Mouse (Mus musculus): Measurements from ENCODE around the gene Efcab10. TPM values are rescaled to one million over a fixed set of nuclear protein-coding genes. Genes with fewer than 3 reads are reported as not detected.

Efcab10 gene
- polyA plus RNA-seq, 1 experiment from 2014 or later: not detected

DNA sequence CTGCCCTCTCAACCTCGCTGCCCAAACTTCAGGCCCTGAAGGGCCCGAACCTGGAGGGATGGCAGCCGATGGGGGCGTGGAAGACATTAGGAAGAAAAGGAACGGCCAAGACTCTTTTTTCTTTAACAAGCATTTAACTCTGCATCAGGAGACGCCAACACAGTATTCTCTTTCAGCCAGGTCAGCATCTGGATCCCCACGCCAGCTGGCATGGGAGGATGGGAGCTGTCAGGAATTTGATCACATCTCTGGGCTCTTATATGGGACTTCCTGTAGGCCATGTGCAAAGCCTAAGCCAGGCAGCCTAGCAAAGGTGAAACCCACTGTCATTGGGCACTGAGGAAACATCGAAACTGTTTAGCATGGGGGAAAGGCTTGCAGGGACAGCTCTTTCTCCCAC is 30.1 kb upstream of the Efcab10 start:
- no peaks in the 10 kb centered on the region for H3K4me1 ChIP-seq (ENCODE audit: control insufficient read depth, insufficient read depth, low read length)
- no peak for DNase-seq (ENCODE audit: low spot score)
- H3K27me3 ChIP-seq (ENCODE audit: control insufficient read depth, insufficient read depth, low read length): no peaks in the 10 kb centered on the region
- H3K9me3 ChIP-seq (ENCODE audit: control insufficient read depth, low read length): no peaks in the 10 kb centered on the region
- WGBS: 87% methylated on average over 8 of the region's 8 CpGs
- H3K36me3 ChIP-seq (ENCODE audit: control insufficient read depth, insufficient read depth, low read length): no peaks in the 10 kb centered on the region
- no peak overlapping the region for H3K4me2 ChIP-seq (ENCODE audit: low read depth)
- no peak overlapping the region for H3K4me3 ChIP-seq (ENCODE audit: low read depth, low read length)
- H3K27ac ChIP-seq (ENCODE audit: low read depth, low read length): no peak overlapping the region
- no peak overlapping the region for H3K9ac ChIP-seq (ENCODE audit: low read length)
- ATAC-seq (ENCODE audit: insufficient read depth, low FRiP score, low TSS enrichment): no peak

DNA sequence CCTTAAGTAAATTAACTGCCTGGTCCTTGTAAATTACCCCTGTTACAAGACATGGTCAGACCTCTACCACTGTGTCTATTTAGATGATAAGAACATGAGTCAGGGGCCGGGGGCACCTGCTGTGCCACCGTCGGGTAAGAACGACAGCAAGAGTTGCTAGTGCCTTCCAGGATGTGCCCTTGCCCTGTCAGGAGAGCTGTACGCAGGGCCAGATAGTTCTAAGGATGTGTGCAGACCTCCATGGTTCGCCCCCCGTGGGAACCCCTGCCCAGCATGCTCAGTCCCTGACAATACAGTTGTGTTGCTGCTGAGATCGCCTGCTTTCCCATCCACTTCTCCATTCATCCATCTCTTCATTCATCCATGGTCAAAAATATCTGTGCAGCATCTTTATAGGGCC is 29.5 kb upstream of the Efcab10 start:
- Histone ChIP-seq H3K9ac (ENCODE audit: low read length) (no peak overlapping the region), H3K36me3 (ENCODE audit: control insufficient read depth, insufficient read depth, low read length) (no peaks in the 10 kb centered on the region), H3K27ac (ENCODE audit: low read depth, low read length) (no peak overlapping the region), H3K4me3 (ENCODE audit: low read depth, low read length) (no peak overlapping the region), H3K9me3 (ENCODE audit: control insufficient read depth, low read length) (no peaks in the 10 kb centered on the region), H3K27me3 (ENCODE audit: control insufficient read depth, insufficient read depth, low read length) (no peaks in the 10 kb centered on the region), H3K4me1 (ENCODE audit: control insufficient read depth, insufficient read depth, low read length) (no peaks in the 10 kb centered on the region), H3K4me2 (ENCODE audit: low read depth) (no peak overlapping the region)
- DNase-seq (ENCODE audit: low spot score) (no peak), ATAC-seq (ENCODE audit: insufficient read depth, low FRiP score, low TSS enrichment) (no peak)
- WGBS: 81% methylated on average over 8 of the region's 8 CpGs

DNA sequence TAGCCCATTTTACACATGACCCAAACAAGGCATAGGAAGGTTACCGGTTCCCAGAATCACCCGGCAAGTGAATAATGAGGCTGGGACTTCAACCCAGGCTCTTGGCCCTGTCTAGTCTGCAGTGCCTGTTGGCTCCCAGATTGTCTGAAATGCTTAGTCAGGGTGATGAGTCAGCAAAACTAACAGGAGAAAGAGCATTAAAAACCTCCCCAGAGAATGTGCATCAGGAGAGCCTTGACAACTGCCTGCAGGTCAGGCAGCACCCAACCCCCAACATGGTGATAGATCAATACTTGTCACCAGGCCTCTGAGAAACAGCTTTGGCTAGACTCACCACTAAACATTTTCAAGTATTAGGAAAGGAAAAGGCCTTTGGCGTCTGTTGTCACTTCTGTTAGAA is 25.1 kb upstream of the Efcab10 start:
- 85% methylated on average over 3 of the region's 3 CpGs for WGBS
- no peak overlapping the region for H3K4me2 ChIP-seq (ENCODE audit: low read depth)
- no peak overlapping the region for H3K4me3 ChIP-seq (ENCODE audit: low read depth, low read length)
- DNase-seq (ENCODE audit: low spot score): no peak
- H3K36me3 ChIP-seq (ENCODE audit: control insufficient read depth, insufficient read depth, low read length): no peaks in the 10 kb centered on the region
- H3K9me3 ChIP-seq (ENCODE audit: control insufficient read depth, low read length): no peaks in the 10 kb centered on the region
- no peak for ATAC-seq (ENCODE audit: insufficient read depth, low FRiP score, low TSS enrichment)
- H3K27me3 ChIP-seq (ENCODE audit: control insufficient read depth, insufficient read depth, low read length): no peaks in the 10 kb centered on the region
- H3K27ac ChIP-seq (ENCODE audit: low read depth, low read length): no peak overlapping the region
- H3K9ac ChIP-seq (ENCODE audit: low read length): no peak overlapping the region
- H3K4me1 ChIP-seq (ENCODE audit: control insufficient read depth, insufficient read depth, low read length): no peaks in the 10 kb centered on the region

DNA sequence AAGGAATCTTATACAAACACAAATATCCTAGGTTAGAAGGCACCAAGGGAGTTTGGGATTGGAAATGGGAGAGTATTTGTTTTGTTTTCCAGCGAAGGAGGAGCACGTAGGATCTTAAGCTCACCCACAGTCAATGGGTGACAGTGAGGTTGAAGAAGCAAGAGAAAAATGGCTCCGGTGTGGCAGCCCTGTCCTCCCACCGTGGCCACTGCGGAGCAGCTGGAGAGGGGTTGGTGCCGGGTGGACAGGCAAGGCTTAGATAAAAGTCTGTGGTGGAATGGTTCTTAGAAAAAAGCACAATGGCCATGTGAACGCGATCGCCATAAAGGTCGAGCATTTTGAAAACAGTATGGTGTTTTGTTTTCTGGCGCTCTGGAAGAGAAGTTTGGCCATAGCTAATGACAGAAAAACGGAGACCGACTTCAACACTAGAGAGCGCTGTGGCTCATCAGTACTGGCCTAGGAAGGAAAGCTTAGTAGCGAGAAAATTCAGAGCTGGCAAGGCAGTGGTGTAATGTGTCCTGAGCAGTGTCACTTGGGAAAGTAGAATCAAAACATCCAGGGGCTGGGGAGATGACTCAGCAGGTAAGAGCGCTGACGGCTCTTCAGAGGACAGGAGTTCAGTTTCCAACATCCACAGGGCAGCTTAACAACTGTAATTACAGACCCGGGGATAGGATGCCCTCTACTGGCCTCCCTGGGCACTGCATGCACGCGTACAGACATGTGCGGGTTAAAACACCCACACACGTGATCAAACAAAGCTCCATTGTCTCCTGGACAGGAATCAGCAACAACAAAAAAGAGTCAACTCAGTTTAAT is 14.8 kb upstream of the Efcab10 start:
- Histone ChIP-seq H3K9ac (ENCODE audit: low read length) (no peak overlapping the region), H3K36me3 (ENCODE audit: control insufficient read depth, insufficient read depth, low read length) (no peaks in the 10 kb centered on the region), H3K27ac (ENCODE audit: low read depth, low read length) (no peak overlapping the region), H3K4me3 (ENCODE audit: low read depth, low read length) (no peak overlapping the region), H3K27me3 (ENCODE audit: control insufficient read depth, insufficient read depth, low read length) (no peaks in the 10 kb centered on the region), H3K4me2 (ENCODE audit: low read depth) (peak overlapping the region; percentile 10; the same call in 1 of the 2 replicates), H3K4me1 (ENCODE audit: control insufficient read depth, insufficient read depth, low read length) (no peaks in the 10 kb centered on the region), H3K9me3 (ENCODE audit: control insufficient read depth, low read length) (no peaks in the 10 kb centered on the region)
- ATAC-seq (ENCODE audit: insufficient read depth, low FRiP score, low TSS enrichment) (peak; percentile 71; the same call in 1 of the 2 replicates), DNase-seq (ENCODE audit: low spot score) (peak; percentile 89)
- WGBS: 20% methylated on average over 22 of the region's 22 CpGs

DNA sequence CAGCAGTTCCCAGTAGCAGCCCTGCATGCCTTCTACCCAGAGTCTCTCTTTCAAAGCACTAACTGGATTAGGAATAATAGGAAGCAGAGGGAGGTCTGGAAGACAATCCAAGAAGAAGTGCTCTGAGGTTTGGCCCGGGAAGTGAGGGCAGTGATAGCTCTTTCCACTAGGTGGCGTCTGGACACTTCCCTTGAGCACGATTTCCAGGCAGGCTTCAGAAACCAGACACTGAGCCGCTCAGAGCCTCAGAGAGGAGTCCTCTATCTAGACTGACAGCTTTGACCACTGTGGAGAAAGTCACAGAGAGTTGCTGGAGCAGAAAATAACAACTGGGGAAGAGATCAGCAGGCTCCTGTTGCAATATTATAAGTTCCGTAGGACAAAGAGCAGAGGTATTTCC is 5.8 kb upstream of the Efcab10 start:
- no peak overlapping the region for H3K4me2 ChIP-seq (ENCODE audit: low read depth)
- 10% methylated on average over 5 of the region's 5 CpGs for WGBS
- no peak overlapping the region for H3K27ac ChIP-seq (ENCODE audit: low read depth, low read length)
- H3K4me3 ChIP-seq (ENCODE audit: low read depth, low read length): no peak overlapping the region
- H3K4me1 ChIP-seq (ENCODE audit: control insufficient read depth, insufficient read depth, low read length): no peaks in the 10 kb centered on the region
- H3K9ac ChIP-seq (ENCODE audit: low read length): no peak overlapping the region
- no peaks in the 10 kb centered on the region for H3K27me3 ChIP-seq (ENCODE audit: control insufficient read depth, insufficient read depth, low read length)
- DNase-seq (ENCODE audit: low spot score) (peak; percentile 81), ATAC-seq (ENCODE audit: insufficient read depth, low FRiP score, low TSS enrichment) (peak; percentile 75)
- no peaks in the 10 kb centered on the region for H3K36me3 ChIP-seq (ENCODE audit: control insufficient read depth, insufficient read depth, low read length)
- no peaks in the 10 kb centered on the region for H3K9me3 ChIP-seq (ENCODE audit: control insufficient read depth, low read length)

DNA sequence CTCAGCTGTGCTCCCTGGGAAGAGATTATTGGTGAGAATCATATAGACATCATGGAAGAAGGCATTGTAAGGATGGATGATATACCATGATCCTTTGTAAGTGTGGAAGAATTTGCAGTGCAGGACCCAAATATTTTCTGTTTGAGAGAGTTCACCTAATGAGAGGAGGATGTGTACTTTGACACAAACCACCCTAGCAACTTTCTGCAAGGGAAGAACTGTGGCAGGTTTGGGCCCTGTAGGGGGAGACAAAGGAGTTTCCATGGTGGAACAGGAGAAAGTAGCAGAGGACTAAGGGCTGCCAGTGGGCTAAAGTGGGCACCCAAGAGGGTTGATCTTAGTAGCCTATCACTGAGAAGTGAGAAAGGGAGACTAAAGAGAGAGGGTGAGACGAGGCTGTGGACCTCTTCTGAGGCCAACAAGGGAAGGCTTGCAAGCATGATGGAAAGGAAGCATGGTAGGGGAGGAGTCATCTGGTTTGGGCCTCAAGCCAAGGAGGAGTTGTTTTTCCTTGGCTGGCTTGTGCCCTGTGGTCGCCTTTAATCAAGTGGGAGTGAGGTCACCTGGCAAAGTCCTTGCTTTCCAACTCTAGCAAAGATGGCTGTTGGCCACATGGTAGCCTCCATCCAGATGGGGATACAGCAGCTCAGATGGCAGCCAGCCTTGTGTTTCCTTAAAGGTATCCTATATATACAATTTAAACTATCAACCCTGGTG is 3.7 kb upstream of the Efcab10 start:
- DNase-seq (ENCODE audit: low spot score) (no peak), ATAC-seq (ENCODE audit: insufficient read depth, low FRiP score, low TSS enrichment) (no peak)
- Histone ChIP-seq H3K4me1 (ENCODE audit: control insufficient read depth, insufficient read depth, low read length) (peaks cover 8% of the 10 kb centered on the region), H3K9ac (ENCODE audit: low read length) (no peak overlapping the region), H3K4me2 (ENCODE audit: low read depth) (no peak overlapping the region), H3K4me3 (ENCODE audit: low read depth, low read length) (no peak overlapping the region), H3K9me3 (ENCODE audit: control insufficient read depth, low read length) (no peaks in the 10 kb centered on the region), H3K36me3 (ENCODE audit: control insufficient read depth, insufficient read depth, low read length) (no peaks in the 10 kb centered on the region), H3K27ac (ENCODE audit: low read depth, low read length) (no peak overlapping the region), H3K27me3 (ENCODE audit: control insufficient read depth, insufficient read depth, low read length) (no peaks in the 10 kb centered on the region)
- 89% methylated on average over 2 of the region's 2 CpGs for WGBS

DNA sequence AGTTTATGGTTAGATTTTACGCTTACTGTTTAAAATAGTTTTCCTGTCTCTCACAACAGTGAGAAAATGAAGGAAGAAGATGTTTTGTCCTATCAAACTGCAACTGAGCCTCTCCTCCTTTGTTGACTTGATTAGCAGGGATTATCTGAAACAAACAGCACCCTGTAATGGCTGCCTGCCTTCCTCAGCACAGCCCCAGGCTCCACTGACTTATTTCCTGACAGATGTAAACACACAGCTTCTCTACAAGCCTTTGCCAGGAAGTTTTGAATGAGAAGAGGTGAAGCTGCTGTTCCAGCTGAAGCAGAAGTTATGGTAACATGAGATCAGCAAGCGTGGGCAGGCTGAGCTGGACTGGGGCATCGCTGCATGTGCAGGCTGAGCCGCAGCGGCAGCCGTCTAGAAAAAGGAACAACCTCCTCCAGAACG is 8.6 kb downstream of the Efcab10 start:
- Histone ChIP-seq H3K27ac (ENCODE audit: low read depth, low read length) (no peak overlapping the region), H3K27me3 (ENCODE audit: control insufficient read depth, insufficient read depth, low read length) (no peaks in the 10 kb centered on the region), H3K36me3 (ENCODE audit: control insufficient read depth, insufficient read depth, low read length) (no peaks in the 10 kb centered on the region), H3K4me3 (ENCODE audit: low read depth, low read length) (no peak overlapping the region), H3K9ac (ENCODE audit: low read length) (no peak overlapping the region), H3K4me1 (ENCODE audit: control insufficient read depth, insufficient read depth, low read length) (peaks cover 2% of the 10 kb centered on the region; the same call in 1 of the 2 replicates), H3K4me2 (ENCODE audit: low read depth) (no peak overlapping the region), H3K9me3 (ENCODE audit: control insufficient read depth, low read length) (no peaks in the 10 kb centered on the region)
- WGBS: 77% methylated on average over 7 of the region's 7 CpGs
- DNase-seq (ENCODE audit: low spot score): no peak
- no peak for ATAC-seq (ENCODE audit: insufficient read depth, low FRiP score, low TSS enrichment)

DNA sequence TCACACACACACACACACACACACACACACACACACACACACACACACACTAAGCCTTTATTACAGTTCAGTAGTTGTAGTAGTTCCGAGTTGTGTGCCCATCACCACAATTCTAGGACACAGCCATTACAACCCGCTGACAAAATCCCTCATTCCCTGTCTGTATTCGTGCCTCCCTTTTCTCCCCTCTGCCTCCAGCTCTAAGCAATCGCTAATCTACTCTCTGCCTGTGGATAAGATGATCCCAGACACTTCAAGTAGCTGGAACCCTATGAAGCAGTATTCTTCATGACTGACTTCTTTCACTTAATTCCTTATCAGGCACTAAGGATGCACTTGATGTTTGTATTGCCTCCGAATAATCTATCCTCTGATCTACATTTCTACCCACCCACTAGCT is 10.3 kb downstream of the Efcab10 start:
- H3K4me1 ChIP-seq (ENCODE audit: control insufficient read depth, insufficient read depth, low read length): peaks cover 2% of the 10 kb centered on the region; the same call in 1 of the 2 replicates
- DNase-seq (ENCODE audit: low spot score) (no peak), ATAC-seq (ENCODE audit: insufficient read depth, low FRiP score, low TSS enrichment) (no peak)
- no peak overlapping the region for H3K4me3 ChIP-seq (ENCODE audit: low read depth, low read length)
- no peak overlapping the region for H3K27ac ChIP-seq (ENCODE audit: low read depth, low read length)
- 70% methylated on average over 5 of the region's 5 CpGs for WGBS
- H3K9me3 ChIP-seq (ENCODE audit: control insufficient read depth, low read length): no peaks in the 10 kb centered on the region
- no peak overlapping the region for H3K9ac ChIP-seq (ENCODE audit: low read length)
- H3K4me2 ChIP-seq (ENCODE audit: low read depth): no peak overlapping the region
- H3K27me3 ChIP-seq (ENCODE audit: control insufficient read depth, insufficient read depth, low read length): no peaks in the 10 kb centered on the region
- H3K36me3 ChIP-seq (ENCODE audit: control insufficient read depth, insufficient read depth, low read length): no peaks in the 10 kb centered on the region

All from neural tube, embryonic 11.5 days (tissue).